Mouse (Mus musculus) heart, postnatal 25 days (tissue): ENCODE data around the gene Cacna1d. TPM values are rescaled to one million over a fixed set of nuclear protein-coding genes. Genes with fewer than 3 reads are reported as not detected.
A peak's percentile ranks its signal among the peaks of the same experiment; 100 is the strongest.

Source experiments
- DNase-seq: peaks from one replicate; pipeline ENCODE4 v3.0.0; 2022; ENCODE audit warnings: low spot score
- intact Hi-C: fragments of 180-260 bp; cut with DNase I; formaldehyde crosslinking; loops from one replicate; pipeline ENCODE4 v1.15.1; 2025
- total RNA-seq, 2 experiments: library from RNA; stranded (reverse); gene quantifications; 2 replicates each; pipeline ENCODE4 v1.2.3; 2021

Cacna1d gene
- total RNA-seq, 2 experiments from 2014 or later: 2.4 to 3.3 TPM

- no peak for DNase-seq
- intact Hi-C loops: no loop called here
These were observed 249.0 kb downstream of the Cacna1d start for GRCm38 (mm10) chr14:30242166-30242817.

GRCm38 (mm10) chr14:30240916-30241515 lies 250.2 kb downstream of the Cacna1d start:
- intact Hi-C loops: no loop called here
- DNase-seq: no peak

GRCm38 (mm10) chr14:30238807-30239206 lies 252.4 kb downstream of the Cacna1d start:
- no peak for DNase-seq
- intact Hi-C loops: no loop called here

- no peak for DNase-seq
These were observed 266.1 kb downstream of the Cacna1d start for GRCm38 (mm10) chr14:30225161-30225560.

GRCm38 (mm10) chr14:30222101-30222500 lies 269.2 kb downstream of the Cacna1d start:
- intact Hi-C loops: no loop called here

More at GRCm38 (mm10) chr14:30225161-30225560, 266.1 kb downstream of the Cacna1d start:
- intact Hi-C loops: no loop called here

GRCm38 (mm10) chr14:30219851-30220250 lies 271.4 kb downstream of the Cacna1d start:
- no peak for DNase-seq
- intact Hi-C loops: no loop called here

More at GRCm38 (mm10) chr14:30222101-30222500, 269.2 kb downstream of the Cacna1d start:
- no peak for DNase-seq

GRCm38 (mm10) chr14:30218114-30218513 lies 273.1 kb downstream of the Cacna1d start:
- DNase-seq: peak; percentile 31
- intact Hi-C loops: no loop called here

- no peak for DNase-seq
- intact Hi-C loops: no loop called here
These were observed 274.1 kb downstream of the Cacna1d start for GRCm38 (mm10) chr14:30217124-30217523.

- intact Hi-C loops: no loop called here
- no peak for DNase-seq
These were observed 283.1 kb downstream of the Cacna1d start for GRCm38 (mm10) chr14:30208156-30208555.

- intact Hi-C loops: no loop called here
- no peak for DNase-seq
These were observed 285.4 kb downstream of the Cacna1d start for GRCm38 (mm10) chr14:30205821-30206220.

GRCm38 (mm10) chr14:30204526-30204925 lies 286.7 kb downstream of the Cacna1d start:
- intact Hi-C loops: no loop called here
- DNase-seq: no peak

GRCm38 (mm10) chr14:30200310-30200709 lies 290.9 kb downstream of the Cacna1d start:
- no peak for DNase-seq
- intact Hi-C loops: no loop called here

- intact Hi-C loops: no loop called here
- no peak for DNase-seq
These were observed 292.4 kb downstream of the Cacna1d start for GRCm38 (mm10) chr14:30198882-30199281.

- intact Hi-C loops: no loop called here
- DNase-seq: no peak
These were observed 293.1 kb downstream of the Cacna1d start for GRCm38 (mm10) chr14:30198116-30198515.

GRCm38 (mm10) chr14:30196959-30197358 lies 294.3 kb downstream of the Cacna1d start:
- intact Hi-C loops: no loop called here
- no peak for DNase-seq

- DNase-seq: no peak
- intact Hi-C loops: no loop called here
These were observed 295.0 kb downstream of the Cacna1d start for GRCm38 (mm10) chr14:30196235-30196634.

- intact Hi-C loops: no loop called here
- DNase-seq: no peak
These were observed 300.8 kb downstream of the Cacna1d start for GRCm38 (mm10) chr14:30190308-30190971.

GRCm38 (mm10) chr14:30185616-30186274 lies 305.5 kb downstream of the Cacna1d start:
- no peak for DNase-seq
- intact Hi-C loops: no loop called here

- intact Hi-C loops: no loop called here
- DNase-seq: no peak
These were observed 306.7 kb downstream of the Cacna1d start for GRCm38 (mm10) chr14:30184445-30185152.

GRCm38 (mm10) chr14:30184013-30184412 lies 307.2 kb downstream of the Cacna1d start:
- DNase-seq: no peak
- intact Hi-C loops: no loop called here
